Mouse (Mus musculus): ENCODE measurements around the gene Adamtsl5. TPM values are rescaled to one million over a fixed set of nuclear protein-coding genes. Genes with fewer than 3 reads are reported as not detected.

Adamtsl5 gene
- polyA plus RNA-seq, 1 experiment from 2014 or later, result 17.0 TPM

DNA sequence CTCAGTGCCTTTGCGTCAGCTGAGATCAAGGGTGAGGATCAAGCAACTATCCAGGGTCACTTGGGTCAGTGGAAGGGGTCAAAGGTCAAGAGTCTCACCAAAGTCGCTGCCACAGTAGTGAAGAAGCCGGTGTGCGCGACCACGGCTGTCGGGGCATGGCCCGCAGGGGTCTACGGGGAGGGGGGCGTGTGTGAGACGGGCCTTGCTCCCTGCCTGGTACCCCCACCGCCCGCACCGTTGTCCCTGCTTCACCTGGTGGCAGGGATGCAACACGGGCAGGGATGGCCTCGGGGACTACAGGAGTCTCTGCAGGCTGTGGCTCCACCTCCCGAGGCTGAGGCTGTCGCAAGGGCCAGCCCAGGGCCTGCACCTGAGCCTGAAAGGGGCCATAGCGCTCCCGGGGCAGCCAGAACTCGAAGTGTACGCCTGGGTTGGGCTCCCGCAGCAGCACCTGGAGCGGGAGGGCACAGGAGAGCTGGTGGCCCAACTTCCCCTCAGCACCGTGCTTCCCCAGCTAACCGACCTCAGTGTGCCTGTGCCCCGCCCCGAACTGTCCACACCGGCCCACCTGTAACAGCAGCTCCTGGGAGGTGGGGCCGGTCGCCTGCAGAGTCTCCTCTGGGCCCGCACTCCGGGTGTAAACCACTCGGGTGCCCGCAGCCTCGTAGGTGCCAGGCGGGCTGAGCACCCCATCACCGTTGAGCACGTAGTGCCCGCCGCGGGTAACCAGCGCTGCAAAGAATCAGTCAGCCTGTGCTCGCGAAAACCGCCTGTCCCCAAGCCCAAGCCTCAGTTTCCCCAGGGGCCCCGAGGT, 6.5 kb downstream of the Adamtsl5 start:
- peak overlapping the region; percentile 58 for H3K4me2 ChIP-seq
- no peaks in the 10 kb centered on the region for H3K9me3 ChIP-seq
- no peaks in the 10 kb centered on the region for H3K36me3 ChIP-seq
- no peak overlapping the region for H3K27ac ChIP-seq
- ATAC-seq (ENCODE audit: insufficient read depth, low FRiP score, low read depth), result no peak
- H3K27me3 ChIP-seq (replicated peaks), result peaks cover 54% of the 10 kb centered on the region
- H3K4me3 ChIP-seq (replicated peaks), result peak overlapping the region; percentile 30
- H3K4me1 ChIP-seq, result peaks cover 44% of the 10 kb centered on the region
- H3K9ac ChIP-seq, result no peak overlapping the region
- WGBS, result 5% methylated on average over 47 of the region's 47 CpGs

DNA sequence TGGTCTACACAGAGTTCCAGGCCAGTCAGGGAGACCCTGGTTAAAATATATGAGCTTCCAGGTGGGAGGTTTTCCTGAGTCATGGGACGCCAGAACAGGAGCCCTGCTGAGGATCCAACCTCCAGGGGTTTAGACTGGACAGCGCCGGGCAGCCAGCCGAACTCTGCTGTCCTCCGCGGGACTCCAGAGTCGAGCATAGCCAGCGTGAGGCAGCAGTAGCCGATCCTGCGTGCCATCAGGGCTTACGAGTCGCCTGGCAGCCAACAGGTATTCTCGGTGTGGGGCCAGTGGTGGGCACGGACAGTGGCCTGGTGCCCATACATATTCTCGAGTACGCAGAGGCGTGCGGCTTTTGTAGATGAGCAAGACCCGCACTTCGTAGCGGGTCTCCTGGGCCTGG, 7.2 kb downstream of the Adamtsl5 start:
- Histone ChIP-seq H3K9ac (no peak overlapping the region), H3K36me3 (no peaks in the 10 kb centered on the region), H3K4me3 (replicated peaks) (no peak overlapping the region), H3K4me2 (no peak overlapping the region), H3K27me3 (replicated peaks) (peaks cover 54% of the 10 kb centered on the region), H3K9me3 (no peaks in the 10 kb centered on the region), H3K27ac (no peak overlapping the region), H3K4me1 (peaks cover 44% of the 10 kb centered on the region)
- WGBS, result 27% methylated on average over 21 of the region's 21 CpGs
- ATAC-seq (ENCODE audit: insufficient read depth, low FRiP score, low read depth), result no peak

DNA sequence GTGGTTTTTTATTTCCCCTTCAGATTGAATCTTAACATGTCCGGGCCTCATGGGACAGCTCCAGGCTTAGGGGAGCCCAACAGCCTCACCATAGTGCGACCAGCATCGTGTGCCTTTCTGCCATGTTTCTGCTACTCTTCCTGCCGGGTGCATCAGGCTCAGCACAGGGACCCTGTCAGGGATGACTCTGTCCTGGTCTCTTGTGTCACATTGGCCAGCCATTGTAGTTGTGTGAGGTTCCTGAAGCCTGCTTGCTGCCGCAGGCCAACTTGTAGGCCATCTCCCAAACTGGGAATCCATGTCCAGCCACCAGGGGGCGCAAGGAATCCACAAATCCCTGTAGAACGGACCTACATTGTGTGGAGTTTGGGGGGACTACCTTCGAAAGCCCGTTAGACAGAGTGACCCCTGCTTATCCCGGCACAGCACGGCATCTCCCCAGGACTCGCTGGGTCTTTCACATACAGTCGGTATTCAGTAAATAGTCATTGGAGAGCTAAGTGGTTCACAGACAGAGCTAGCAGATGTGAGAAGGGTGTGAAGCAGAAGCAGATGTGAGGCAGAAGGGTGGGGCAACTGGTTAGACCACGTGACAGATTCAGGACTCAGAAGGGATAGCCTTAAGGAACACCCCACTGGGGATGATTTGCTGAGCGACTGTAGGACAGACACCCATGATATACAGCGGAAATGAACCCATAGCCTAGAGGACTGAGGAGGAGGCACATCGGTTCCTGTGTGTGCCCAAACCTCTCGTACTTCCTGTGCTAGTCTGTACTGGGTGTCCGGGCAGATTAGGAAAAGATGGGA, 8.1 kb downstream of the Adamtsl5 start:
- 24% methylated on average over 19 of the region's 19 CpGs for WGBS
- Histone ChIP-seq H3K9ac (no peak overlapping the region), H3K4me1 (peaks cover 41% of the 10 kb centered on the region), H3K27me3 (replicated peaks) (peaks cover 45% of the 10 kb centered on the region), H3K4me3 (replicated peaks) (peak overlapping the region; percentile 4; the same call in 1 of the 2 replicates), H3K4me2 (peak overlapping the region; percentile 27; the same call in 1 of the 2 replicates), H3K36me3 (peaks cover 5% of the 10 kb centered on the region; the same call in 1 of the 2 replicates), H3K27ac (no peak overlapping the region), H3K9me3 (no peaks in the 10 kb centered on the region)
- no peak for ATAC-seq (ENCODE audit: insufficient read depth, low FRiP score, low read depth)

DNA sequence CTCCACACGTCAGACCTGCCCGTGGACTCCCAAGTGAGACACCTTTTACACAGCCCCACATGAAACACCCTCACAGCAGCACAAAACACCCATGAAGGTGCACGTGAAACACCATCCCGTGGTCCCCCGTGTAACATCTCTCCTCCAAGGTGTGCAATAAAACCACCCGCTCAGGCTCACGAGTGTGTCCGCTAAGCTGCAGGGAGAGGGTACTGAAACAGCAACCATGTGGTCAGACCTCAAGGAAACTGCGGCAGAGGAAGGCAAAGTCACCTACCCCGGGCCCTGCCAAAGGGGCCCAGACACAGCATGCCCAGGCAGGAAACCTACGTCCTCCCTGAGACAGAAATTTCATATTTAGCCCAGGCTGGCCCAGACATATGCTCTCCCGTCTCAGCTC, 11.9 kb downstream of the Adamtsl5 start:
- WGBS, result 83% methylated on average over 12 of the region's 12 CpGs
- Histone ChIP-seq H3K9ac (no peak overlapping the region), H3K4me3 (replicated peaks) (no peak overlapping the region), H3K4me2 (no peak overlapping the region), H3K27me3 (replicated peaks) (peaks cover 11% of the 10 kb centered on the region), H3K9me3 (no peaks in the 10 kb centered on the region), H3K36me3 (peaks cover 6% of the 10 kb centered on the region; the same call in 1 of the 2 replicates), H3K27ac (no peak overlapping the region), H3K4me1 (peaks cover 17% of the 10 kb centered on the region; the same call in 1 of the 2 replicates)
- ATAC-seq (ENCODE audit: insufficient read depth, low FRiP score, low read depth), result no peak

DNA sequence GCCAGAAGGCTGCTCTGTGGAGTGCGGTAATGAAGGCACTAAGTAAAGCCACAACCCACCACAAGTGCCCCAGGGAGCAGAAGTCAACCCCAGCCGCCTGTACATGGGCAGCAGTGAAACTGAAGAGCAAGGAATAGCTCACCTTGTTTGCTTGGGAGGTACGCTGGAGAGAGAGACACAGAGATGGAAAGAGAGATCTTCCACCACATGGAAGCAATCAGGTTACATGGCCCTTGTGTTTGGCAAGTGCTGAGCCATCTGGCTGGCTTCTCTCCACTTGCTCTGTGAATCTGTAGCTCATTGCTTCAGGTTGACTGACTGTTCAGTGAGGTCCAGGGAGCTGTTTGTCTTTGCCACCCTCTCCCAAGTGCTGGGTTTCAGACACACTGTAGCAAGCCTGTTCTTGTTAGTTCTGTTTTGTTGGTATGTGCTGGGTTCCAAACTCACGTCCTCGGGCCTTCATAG, 15.7 kb downstream of the Adamtsl5 start:
- Histone ChIP-seq H3K36me3 (peaks cover 6% of the 10 kb centered on the region; the same call in 1 of the 2 replicates), H3K9me3 (no peaks in the 10 kb centered on the region), H3K27me3 (replicated peaks) (no peaks in the 10 kb centered on the region), H3K27ac (peak overlapping the region; percentile 16; the same call in 1 of the 2 replicates), H3K9ac (no peak overlapping the region), H3K4me3 (replicated peaks) (no peak overlapping the region), H3K4me2 (0 out of 2 replicates have a peak overlapping the region, but pooled peaks have one; percentile 13), H3K4me1 (peaks cover 30% of the 10 kb centered on the region)
- no peak for ATAC-seq (ENCODE audit: insufficient read depth, low FRiP score, low read depth)
- WGBS, result 78% methylated on average over 5 of the region's 5 CpGs

DNA sequence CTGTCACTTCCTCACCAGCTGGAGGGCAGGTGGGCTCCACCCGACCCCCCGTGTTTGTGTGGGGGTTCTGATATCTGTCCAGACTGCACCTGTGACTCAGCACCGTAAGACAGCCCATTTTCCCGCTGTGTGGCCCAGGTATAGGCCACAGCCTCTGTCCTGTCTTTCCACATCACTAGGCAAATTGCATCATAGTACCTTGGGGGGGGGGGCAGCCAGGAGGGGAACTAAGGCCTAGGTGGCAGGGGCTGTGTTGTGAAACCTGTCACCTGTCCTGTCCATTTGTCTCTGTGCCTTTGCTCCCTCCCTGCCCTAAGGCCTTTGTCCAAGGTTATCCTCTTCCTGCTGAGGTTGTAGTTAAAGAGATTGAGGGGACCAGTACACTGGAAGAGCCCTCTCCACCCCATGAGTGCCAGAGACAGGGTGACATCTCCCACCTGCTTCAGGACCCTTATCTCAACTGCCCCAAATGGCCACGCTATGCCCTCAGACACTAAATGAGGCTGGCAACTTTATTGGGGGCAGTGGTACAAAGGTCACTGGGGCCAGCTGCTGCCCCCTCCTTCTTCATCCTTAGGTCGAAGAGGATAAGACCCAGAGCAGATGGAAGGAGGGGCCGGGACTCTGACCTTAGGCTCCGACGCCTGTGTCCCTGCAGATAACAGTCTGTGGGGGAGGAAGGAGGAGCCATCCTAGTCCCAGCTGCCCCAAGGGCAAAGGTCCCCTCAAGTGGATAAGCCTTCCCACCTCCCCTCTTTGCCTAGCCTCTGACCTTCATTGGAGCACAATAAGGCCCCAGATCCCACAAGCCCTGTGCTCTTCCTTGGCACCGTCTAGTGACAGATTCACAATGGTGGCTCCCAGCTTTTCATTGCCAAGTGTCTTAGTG, 16.3 kb downstream of the Adamtsl5 start:
- H3K27me3 ChIP-seq (replicated peaks), result no peaks in the 10 kb centered on the region
- 0 out of 2 replicates have a peak overlapping the region, but pooled peaks have one; percentile 50 for H3K4me3 ChIP-seq (replicated peaks)
- ATAC-seq (ENCODE audit: insufficient read depth, low FRiP score, low read depth), result peak; percentile 24; the same call in 1 of the 2 replicates
- WGBS, result 39% methylated on average over 10 of the region's 10 CpGs
- H3K36me3 ChIP-seq, result peaks cover 6% of the 10 kb centered on the region; the same call in 1 of the 2 replicates
- peak overlapping the region; percentile 97 for H3K4me2 ChIP-seq
- peaks cover 30% of the 10 kb centered on the region for H3K4me1 ChIP-seq
- H3K27ac ChIP-seq, result peak overlapping the region; percentile 78
- no peaks in the 10 kb centered on the region for H3K9me3 ChIP-seq
- no peak overlapping the region for H3K9ac ChIP-seq

DNA sequence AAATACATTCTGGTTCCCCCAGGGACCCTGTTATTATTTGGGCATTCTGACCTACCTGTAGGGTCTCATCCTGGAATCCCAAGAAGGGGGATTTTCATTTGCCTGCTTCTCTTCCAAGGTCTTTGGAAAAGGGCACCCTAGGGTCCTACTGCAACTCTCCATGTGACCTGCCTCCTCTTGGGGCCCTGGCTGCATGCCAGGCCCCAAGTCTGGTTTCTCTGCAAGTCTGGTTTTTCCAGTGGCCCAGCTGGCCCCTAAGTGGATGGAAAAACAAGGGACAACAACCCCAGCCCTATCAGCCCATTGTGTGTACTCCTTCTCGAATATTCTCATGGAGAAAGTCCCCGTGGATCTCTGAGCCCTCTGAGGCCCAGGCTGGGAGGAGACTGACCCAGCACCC, 17.3 kb downstream of the Adamtsl5 start:
- Histone ChIP-seq H3K27ac (peak overlapping the region; percentile 78), H3K4me2 (peak overlapping the region; percentile 97), H3K9me3 (no peaks in the 10 kb centered on the region), H3K4me3 (replicated peaks) (peak overlapping the region; percentile 50), H3K36me3 (peaks cover 6% of the 10 kb centered on the region; the same call in 1 of the 2 replicates), H3K4me1 (peaks cover 30% of the 10 kb centered on the region), H3K9ac (no peak overlapping the region), H3K27me3 (replicated peaks) (no peaks in the 10 kb centered on the region)
- ATAC-seq (ENCODE audit: insufficient read depth, low FRiP score, low read depth), result no peak
- 61% methylated on average over 2 of the region's 2 CpGs for WGBS

DNA sequence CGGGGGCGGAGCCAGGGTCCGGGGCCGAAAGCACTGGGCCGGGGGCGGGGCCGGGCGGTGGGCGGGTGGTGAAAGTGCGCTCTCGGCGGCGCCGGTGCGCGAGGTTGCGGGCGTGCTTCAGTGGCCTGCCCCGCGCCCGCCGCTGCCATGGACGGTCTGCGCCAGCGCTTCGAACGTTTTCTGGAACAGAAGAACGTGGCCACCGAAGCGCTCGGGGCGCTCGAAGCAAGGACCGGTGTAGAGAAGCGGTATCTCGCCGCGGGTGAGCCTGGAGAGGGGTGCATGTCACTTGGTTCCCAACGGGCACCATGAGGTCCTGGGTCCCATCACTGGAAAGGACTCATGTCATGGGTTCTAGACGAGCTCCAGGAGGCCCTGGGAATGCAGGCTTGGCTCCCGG, 18.1 kb downstream of the Adamtsl5 start:
- Histone ChIP-seq H3K4me2 (peak overlapping the region; percentile 97), H3K27ac (peak overlapping the region; percentile 57; the same call in 1 of the 2 replicates), H3K4me1 (peaks cover 33% of the 10 kb centered on the region), H3K9ac (peak overlapping the region; percentile 43; the same call in 1 of the 2 replicates), H3K4me3 (replicated peaks) (peak overlapping the region; percentile 50), H3K27me3 (replicated peaks) (no peaks in the 10 kb centered on the region), H3K36me3 (peaks cover under 1% of the 10 kb centered on the region; the same call in 1 of the 2 replicates), H3K9me3 (no peaks in the 10 kb centered on the region)
- 2% methylated on average over 40 of the region's 41 CpGs for WGBS
- ATAC-seq (ENCODE audit: insufficient read depth, low FRiP score, low read depth), result no peak

DNA sequence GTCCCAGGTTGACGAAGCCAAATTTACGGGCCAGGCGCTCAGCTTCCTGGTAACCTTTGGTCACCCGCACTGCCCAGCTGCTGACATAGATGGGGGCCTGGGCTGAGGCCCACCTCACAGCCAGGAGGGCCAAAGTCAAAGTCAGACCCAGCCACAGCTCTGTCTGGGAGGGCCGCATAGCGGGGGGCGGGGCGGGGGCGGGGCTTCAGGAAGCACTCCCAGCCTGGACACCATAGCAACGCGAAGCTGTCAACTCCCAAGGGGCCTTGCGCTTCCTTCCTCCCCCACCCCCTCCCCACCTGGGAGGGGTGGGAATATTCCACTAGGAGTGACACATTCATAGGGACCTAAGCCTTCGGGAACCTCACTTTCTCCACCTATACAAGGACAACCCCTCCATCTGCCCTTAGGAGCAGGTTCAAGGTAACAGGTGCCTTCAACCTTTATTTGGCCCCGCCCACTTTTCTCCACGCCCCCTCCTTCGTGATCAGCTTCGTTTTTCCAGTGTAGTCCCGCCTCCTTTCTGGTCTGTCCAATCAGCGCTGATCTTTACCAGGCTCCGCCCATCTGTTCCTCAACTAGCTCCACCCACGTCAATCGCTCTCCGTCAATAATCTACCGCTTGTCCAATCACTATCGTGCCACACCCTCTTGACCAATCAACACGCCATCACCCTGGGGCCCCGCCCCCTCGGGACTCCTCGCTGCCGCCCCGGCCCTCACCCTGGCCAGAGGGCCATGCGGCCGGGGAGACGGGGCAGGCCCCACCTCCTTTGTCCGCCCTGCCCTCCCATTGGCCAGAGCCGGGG, 18.7 kb downstream of the Adamtsl5 start, which contains the start of the genes Pcsk4 and Reep6:
Gene Pcsk4 (minus strand): TSS at position 226 of the 809 bp plus-strand sequence.
Gene Reep6 (plus strand): TSS at position 681 of the 809 bp plus-strand sequence.
- Histone ChIP-seq H3K4me1 (peaks cover 37% of the 10 kb centered on the region), H3K27ac (peak within 1 kb of the TSS; percentile 78), H3K36me3 (no peaks in the 10 kb centered on the region), H3K4me3 (replicated peaks) (peak within 1 kb of the TSS; percentile 50), H3K9ac (peak within 1 kb of the TSS; percentile 43; the same call in 1 of the 2 replicates), H3K4me2 (peak within 1 kb of the TSS; percentile 97), H3K27me3 (replicated peaks) (no peaks in the 10 kb centered on the region), H3K9me3 (no peaks in the 10 kb centered on the region)
- peak; percentile 93 for ATAC-seq (ENCODE audit: insufficient read depth, low FRiP score, low read depth)
- 3% methylated on average over 36 of the region's 36 CpGs for WGBS

DNA sequence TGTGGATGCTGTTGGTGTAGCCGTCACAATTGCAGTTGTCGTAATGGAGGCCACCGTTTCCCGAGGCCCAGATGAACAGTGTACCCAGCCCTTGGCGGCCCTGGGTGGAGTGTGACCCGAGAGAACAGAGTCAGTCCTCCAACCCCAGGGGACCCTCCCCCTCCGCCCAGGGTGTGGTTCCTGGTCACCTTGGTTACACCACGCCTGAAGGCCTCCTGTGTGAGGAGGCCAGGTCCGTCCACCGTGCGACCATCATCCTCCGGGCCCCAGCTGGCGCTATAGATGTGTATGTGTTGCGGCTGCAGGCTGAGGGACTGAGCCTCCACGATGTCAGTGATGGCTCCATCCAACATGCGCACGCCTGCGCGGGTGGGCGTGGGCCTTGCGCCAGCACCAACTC, 23.2 kb downstream of the Adamtsl5 start:
- ATAC-seq (ENCODE audit: insufficient read depth, low FRiP score, low read depth), result no peak
- Histone ChIP-seq H3K27ac (no peak overlapping the region), H3K27me3 (replicated peaks) (no peaks in the 10 kb centered on the region), H3K9me3 (no peaks in the 10 kb centered on the region), H3K4me3 (replicated peaks) (no peak overlapping the region), H3K4me1 (peaks cover 29% of the 10 kb centered on the region), H3K36me3 (no peaks in the 10 kb centered on the region), H3K4me2 (no peak overlapping the region), H3K9ac (no peak overlapping the region)
- WGBS, result 77% methylated on average over 21 of the region's 21 CpGs

Data from stomach, embryonic 15.5 days (tissue).